ENCODE assay signal across 8 mouse cellular contexts in genomic region chr6:72598791-72599557, GRCm38 (mm10). TPM values are rescaled to one million over a fixed set of nuclear protein-coding genes. Genes with fewer than 3 reads are reported as not detected.
DNase-seq lines count a peak whose midpoint lies in the region; ATAC-seq and TF ChIP-seq lines count a peak whose summit lies in the region.

No protein-coding gene starts in this region.

- peak; percentile 21 to 34 for DNase-seq in left cerebral cortex, adult 2 months (ENCODE audit: extremely low spot score in 1 of 2, low spot score in 2 of 2)
- no peak for DNase-seq in left cerebral cortex, postnatal 36 days (ENCODE audit: low spot score in 2 of 2)
- DNase-seq in adrenal gland, postnatal 10 days, result peak; percentile 79
- no peak for DNase-seq in intestine, embryonic 14.5 days (ENCODE audit: low spot score)
- DNase-seq in liver, postnatal 0 days, result peak; percentile 43
- DNase-seq in Muller cell, postnatal 12 days (ENCODE audit: inconsistent ontology term), result no peak

- peaks cover 19% of the 10 kb centered on the region for H3K4me1 ChIP-seq in forebrain, embryonic 15.5 days
- peaks cover 11% of the 10 kb centered on the region for H3K4me1 ChIP-seq in intestine, embryonic 14.5 days (replicated peaks; ENCODE audit: control insufficient read depth, insufficient read depth, low read length)
- peaks cover 20% of the 10 kb centered on the region for H3K4me1 ChIP-seq in liver, postnatal 0 days (ENCODE audit: insufficient read depth)
- peaks cover 7% of the 10 kb centered on the region; the same call in 1 of the 2 replicates for H3K4me1 ChIP-seq in small intestine, adult 2 months (ENCODE audit: control insufficient read depth, insufficient read depth, insufficient read length, low read length)

- H3K9me3 ChIP-seq in forebrain, embryonic 15.5 days, result no peaks in the 10 kb centered on the region
- H3K9me3 ChIP-seq in intestine, embryonic 14.5 days (ENCODE audit: control insufficient read depth, low read length), result no peaks in the 10 kb centered on the region
- H3K9me3 ChIP-seq in liver, postnatal 0 days (ENCODE audit: low read length), result no peaks in the 10 kb centered on the region

- 36% methylated on average over 12 of the region's 12 CpGs for WGBS in forebrain, embryonic 15.5 days
- 43% methylated on average over 12 of the region's 12 CpGs for WGBS in intestine, embryonic 14.5 days
- WGBS in liver, postnatal 0 days (ENCODE audit: insufficient replicate concordance), result 28% methylated on average over 12 of the region's 12 CpGs
- WGBS in small intestine, adult 2 months, result 25% methylated on average over 12 of the region's 12 CpGs

- TF ChIP-seq EP300 in liver, postnatal 0 days (IDR thresholded peaks at IDR 0.05; ENCODE audit: low read depth), result no peak

- ATAC-seq in forebrain, embryonic 15.5 days (replicated peaks), result peak; percentile 0; the same call in 1 of the 2 replicates
- peak; percentile 3 for ATAC-seq in intestine, embryonic 14.5 days (replicated peaks; ENCODE audit: low FRiP score, low TSS enrichment, low read depth)
- ATAC-seq in liver, postnatal 0 days, result peak; percentile 49

- no peaks in the 10 kb centered on the region for H3K27me3 ChIP-seq in forebrain, embryonic 15.5 days
- no peaks in the 10 kb centered on the region for H3K27me3 ChIP-seq in intestine, embryonic 14.5 days (replicated peaks; ENCODE audit: control insufficient read depth, insufficient read depth, low read length)
- H3K27me3 ChIP-seq in liver, postnatal 0 days (ENCODE audit: insufficient read depth, low read length), result no peaks in the 10 kb centered on the region
- no peaks in the 10 kb centered on the region for H3K27me3 ChIP-seq in small intestine, adult 2 months (ENCODE audit: control insufficient read depth, insufficient read depth, low read length)

- no peaks in the 10 kb centered on the region for H3K36me3 ChIP-seq in forebrain, embryonic 15.5 days
- H3K36me3 ChIP-seq in intestine, embryonic 14.5 days (ENCODE audit: control insufficient read depth, insufficient read depth, low read length), result no peaks in the 10 kb centered on the region; the same call in 1 of the 2 replicates
- H3K36me3 ChIP-seq in liver, postnatal 0 days (replicated peaks; ENCODE audit: insufficient read depth, low read length), result peaks cover 6% of the 10 kb centered on the region; the same call in 1 of the 2 replicates
- peaks cover 7% of the 10 kb centered on the region for H3K36me3 ChIP-seq in small intestine, adult 2 months (ENCODE audit: control insufficient read depth, insufficient read depth, low read length)

- H3K4me2 ChIP-seq in forebrain, embryonic 15.5 days (replicated peaks), result peak overlapping the region; percentile 83
- peak overlapping the region; percentile 82 for H3K4me2 ChIP-seq in intestine, embryonic 14.5 days (ENCODE audit: low read length)
- H3K4me2 ChIP-seq in liver, postnatal 0 days (ENCODE audit: low read depth, low read length), result peak overlapping the region; percentile 83

- intact Hi-C loops in left cerebral cortex, adult 2 months (cut with DNase I), result no loop called here
- intact Hi-C loops in left cerebral cortex, postnatal 36 days (cut with DNase I), result loop anchor here (1.0 kb wide), 1 partner anchor 17 kb away; the partner anchor contains the start of gene Tgoln1

- no peak for TF ChIP-seq CTCF in left cerebral cortex, adult 2 months (IDR thresholded peaks at IDR 0.05)
- no peak for TF ChIP-seq CTCF in liver, postnatal 0 days (IDR thresholded peaks at IDR 0.05; ENCODE audit: low read depth)
- no peak for TF ChIP-seq CTCF in small intestine, adult 2 months (IDR thresholded peaks at IDR 0.05; ENCODE audit: extremely low read depth, insufficient read length, insufficient replicate concordance, low read depth, low read length)

- H3K27ac ChIP-seq in left cerebral cortex, adult 2 months, result peak overlapping the region; percentile 67; the same call in 1 of the 2 replicates
- H3K27ac ChIP-seq in forebrain, embryonic 15.5 days (replicated peaks), result peak overlapping the region; percentile 69
- peak overlapping the region; percentile 62 for H3K27ac ChIP-seq in intestine, embryonic 14.5 days (ENCODE audit: low read depth)
- peak overlapping the region; percentile 88 for H3K27ac ChIP-seq in liver, postnatal 0 days (ENCODE audit: low read depth)
- peak overlapping the region; percentile 39 for H3K27ac ChIP-seq in small intestine, adult 2 months (ENCODE audit: insufficient read depth, low read depth, low read length)

- no peak for TF ChIP-seq POLR2A in small intestine, adult 2 months (IDR thresholded peaks at IDR 0.05; ENCODE audit: low read depth, low read length)

- peak overlapping the region; percentile 66 for H3K4me3 ChIP-seq in left cerebral cortex, adult 2 months
- H3K4me3 ChIP-seq in forebrain, embryonic 15.5 days, result peak overlapping the region; percentile 74
- H3K4me3 ChIP-seq in intestine, embryonic 14.5 days (ENCODE audit: low read depth, low read length), result peak overlapping the region; percentile 72
- H3K4me3 ChIP-seq in liver, postnatal 0 days (ENCODE audit: low read depth, low read length), result peak overlapping the region; percentile 75
- H3K4me3 ChIP-seq in small intestine, adult 2 months (ENCODE audit: low read depth, low read length), result peak overlapping the region; percentile 82

- H3K9ac ChIP-seq in forebrain, embryonic 15.5 days (replicated peaks), result peak overlapping the region; percentile 76
- peak overlapping the region; percentile 55 for H3K9ac ChIP-seq in intestine, embryonic 14.5 days (ENCODE audit: low read length)
- peak overlapping the region; percentile 68 for H3K9ac ChIP-seq in liver, postnatal 0 days (replicated peaks)

RNA-seq across cellular contexts. Expression of gene Retsat, which starts 0.7 kb away (rescaled TPM):
- total RNA-seq in left cerebral cortex, adult 2 months (2021), result 10 to 100 TPM; 46.3 to 50.3 TPM
- 10 to 100 TPM; 52.2 to 53.9 TPM for total RNA-seq in left cerebral cortex, postnatal 36 days (2021)
- total RNA-seq in adrenal gland, postnatal 10 days (2021), result 100 to 1,000 TPM; 359 to 375 TPM
- polyA plus RNA-seq in forebrain, embryonic 15.5 days (2015; fragmentation: Nextera tagmentation; extraction: Ambion mirVana), result 4.1 and 5.3 TPM in 2 replicates
- polyA plus RNA-seq in intestine, embryonic 14.5 days (2014; fragmentation: Nextera tagmentation; extraction: Ambion mirVana), result 20.7 and 21.3 TPM in 2 replicates
- 90.4 and 109 TPM in 2 replicates for polyA plus RNA-seq in liver, postnatal 0 days (2015; fragmentation: Nextera tagmentation; extraction: Ambion mirVana)
- 51.6 and 70.7 TPM in 2 replicates for polyA plus RNA-seq in small intestine, adult 2 months (2012; rRNA removed)

RNA-seq across cellular contexts. Expression of gene Elmod3, which starts 0.8 kb away (rescaled TPM):
- 10 to 100 TPM; 19.1 to 21.3 TPM for total RNA-seq in left cerebral cortex, adult 2 months (2021)
- total RNA-seq in left cerebral cortex, postnatal 36 days (2021), result 10 to 100 TPM; 19.7 to 19.9 TPM
- total RNA-seq in adrenal gland, postnatal 10 days (2021), result 10 to 100 TPM; 13.3 to 15.8 TPM
- 15.6 and 16.0 TPM in 2 replicates for polyA plus RNA-seq in forebrain, embryonic 15.5 days (2015; fragmentation: Nextera tagmentation; extraction: Ambion mirVana)
- 14.2 and 15.1 TPM in 2 replicates for polyA plus RNA-seq in intestine, embryonic 14.5 days (2014; fragmentation: Nextera tagmentation; extraction: Ambion mirVana)
- 4.0 and 5.2 TPM in 2 replicates for polyA plus RNA-seq in liver, postnatal 0 days (2015; fragmentation: Nextera tagmentation; extraction: Ambion mirVana)
- 13.3 and 22.3 TPM in 2 replicates for polyA plus RNA-seq in small intestine, adult 2 months (2012; rRNA removed)

RNA-seq across cellular contexts. Expression of gene Tgoln1, which starts 17.8 kb away (rescaled TPM):
- total RNA-seq in left cerebral cortex, adult 2 months (2021), result 10 to 100 TPM; 95.1 to 95.5 TPM
- 10 to 100 TPM; 89.0 to 89.3 TPM for total RNA-seq in left cerebral cortex, postnatal 36 days (2021)
- 100 to 1,000 TPM in 1 of 2 experiments, 10 to 100 TPM in 1; 92.7 to 121 TPM for total RNA-seq in adrenal gland, postnatal 10 days (2021)
- polyA plus RNA-seq in forebrain, embryonic 15.5 days (2015; fragmentation: Nextera tagmentation; extraction: Ambion mirVana), result 31.5 and 33.5 TPM in 2 replicates
- 37.6 and 40.8 TPM in 2 replicates for polyA plus RNA-seq in intestine, embryonic 14.5 days (2014; fragmentation: Nextera tagmentation; extraction: Ambion mirVana)
- 21.5 and 23.2 TPM in 2 replicates for polyA plus RNA-seq in liver, postnatal 0 days (2015; fragmentation: Nextera tagmentation; extraction: Ambion mirVana)
- polyA plus RNA-seq in small intestine, adult 2 months (2012; rRNA removed), result 13.4 and 24.1 TPM in 2 replicates

RNA-seq across cellular contexts. Expression of gene Capg, which starts 54.8 kb away (rescaled TPM):
- total RNA-seq in left cerebral cortex, adult 2 months (2021), result 1 to 10 TPM; 2.3 to 2.6 TPM
- 1 to 10 TPM; 2.2 to 3.1 TPM for total RNA-seq in left cerebral cortex, postnatal 36 days (2021)
- 10 to 100 TPM; 28.1 to 33.5 TPM for total RNA-seq in adrenal gland, postnatal 10 days (2021)
- polyA plus RNA-seq in forebrain, embryonic 15.5 days (2015; fragmentation: Nextera tagmentation; extraction: Ambion mirVana), result 3.5 and 4.8 TPM in 2 replicates
- polyA plus RNA-seq in intestine, embryonic 14.5 days (2014; fragmentation: Nextera tagmentation; extraction: Ambion mirVana), result 36.7 and 37.9 TPM in 2 replicates
- 20.0 and 22.8 TPM in 2 replicates for polyA plus RNA-seq in liver, postnatal 0 days (2015; fragmentation: Nextera tagmentation; extraction: Ambion mirVana)
- polyA plus RNA-seq in small intestine, adult 2 months (2012; rRNA removed), result 17.5 and 53.4 TPM in 2 replicates

Comparison
In these comparisons a context has a peak if more than half of its experiments do, and no peak if none do; other contexts are left out.
1. DNase-seq: peak in left cerebral cortex, adult 2 months (2 of 2), adrenal gland, postnatal 10 days (single experiment) and liver, postnatal 0 days (single experiment); none in left cerebral cortex, postnatal 36 days (0 of 2), intestine, embryonic 14.5 days (single experiment) and Muller cell, postnatal 12 days (single experiment).
2. Peak in every context shown above with its lines, with median percentiles within 50 percentile points of each other: H3K27ac ChIP-seq, H3K4me3 ChIP-seq, ATAC-seq, H3K4me2 ChIP-seq and H3K9ac ChIP-seq.